Mouse (Mus musculus): ENCODE data around the gene Gm10260.

Gene Gm10260

DNA sequence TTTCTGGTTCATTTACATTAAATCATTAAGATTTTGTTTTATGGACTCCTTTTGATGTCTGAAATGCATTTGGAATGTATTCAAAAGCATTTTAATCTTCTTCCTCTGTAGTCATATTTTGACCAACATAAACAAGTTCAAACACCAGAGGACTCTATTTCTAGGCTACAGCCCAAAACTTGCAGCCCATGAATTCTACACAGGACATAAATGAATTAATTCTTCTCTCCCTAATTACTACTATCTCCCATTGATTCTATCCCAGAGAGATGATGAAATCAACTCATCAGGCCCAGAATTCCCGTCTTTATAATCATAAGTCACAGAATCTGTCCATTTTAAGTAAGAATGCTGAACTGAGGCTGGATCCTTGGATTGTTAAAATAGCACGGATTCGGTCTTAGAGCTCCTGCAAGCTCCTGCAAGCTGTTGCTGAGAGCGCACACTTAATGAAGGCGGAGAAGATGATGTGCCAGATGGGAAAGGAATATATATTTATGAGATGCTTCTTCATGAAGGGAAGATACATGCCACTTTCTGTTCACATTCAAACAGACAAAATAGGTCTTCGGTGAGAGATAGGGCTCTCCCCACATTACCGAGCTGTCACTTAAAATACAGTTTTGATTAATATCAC lies 7.7 kb upstream of the Gm10260 start:
- no peak for DNase-seq

DNA sequence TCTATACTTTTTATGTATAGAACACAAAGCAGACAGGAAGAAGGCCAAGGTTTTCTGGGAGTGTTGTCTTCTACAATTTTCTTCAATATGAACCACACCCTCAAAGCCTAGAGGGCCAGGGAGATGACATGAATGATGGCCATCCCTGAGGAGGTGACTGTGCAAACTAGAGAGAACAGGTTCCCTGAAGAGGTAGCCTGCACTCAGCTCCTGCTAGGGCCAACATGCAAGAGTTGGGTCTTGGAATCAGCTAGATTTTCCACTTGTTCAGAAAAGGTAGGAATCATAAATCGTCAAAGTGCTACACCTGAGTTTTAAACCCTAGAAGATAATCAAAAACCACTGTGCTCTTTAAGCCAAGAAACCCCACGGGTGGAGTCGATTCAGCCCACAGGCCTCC lies 6.2 kb upstream of the Gm10260 start:
- no peak for DNase-seq

DNA sequence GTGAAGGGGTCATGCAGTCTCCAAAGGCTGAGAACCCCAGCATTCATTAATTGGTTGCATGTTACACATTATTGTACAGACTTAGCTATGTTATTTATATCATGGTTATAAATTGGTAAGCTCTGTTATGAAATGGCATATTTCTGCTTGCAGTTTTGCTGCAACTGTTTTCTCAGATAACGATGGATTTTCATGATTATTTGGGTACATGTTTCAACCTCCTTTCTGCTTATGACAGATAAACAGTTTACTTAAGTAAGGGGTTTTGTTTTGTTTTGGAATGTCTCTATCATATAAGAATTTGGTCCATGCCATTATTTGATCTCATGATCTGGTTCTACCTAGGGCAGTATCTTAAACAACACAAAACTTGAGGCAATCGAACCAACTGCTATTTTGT lies 5.5 kb upstream of the Gm10260 start:
- no peak for DNase-seq

DNA sequence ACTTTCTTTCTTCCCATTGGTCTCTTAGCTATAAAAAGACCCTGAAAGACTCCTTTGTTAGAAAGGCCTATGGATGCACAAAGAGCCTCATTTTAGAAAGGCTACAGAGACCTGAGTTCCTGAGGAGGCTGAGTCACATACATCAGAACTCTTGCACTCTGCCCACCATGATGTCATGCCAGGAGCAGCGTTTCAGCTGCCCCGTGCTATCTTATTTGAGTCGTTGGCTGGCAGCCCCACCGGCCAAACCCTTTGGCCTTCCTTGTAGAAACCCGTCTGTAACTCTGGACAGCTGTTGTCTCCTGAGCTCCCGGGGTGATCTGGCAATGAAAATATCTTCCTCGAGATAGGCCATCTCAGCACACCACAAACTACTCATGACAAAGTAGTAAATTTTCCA lies 3.6 kb upstream of the Gm10260 start:
- DNase-seq, result no peak

DNA sequence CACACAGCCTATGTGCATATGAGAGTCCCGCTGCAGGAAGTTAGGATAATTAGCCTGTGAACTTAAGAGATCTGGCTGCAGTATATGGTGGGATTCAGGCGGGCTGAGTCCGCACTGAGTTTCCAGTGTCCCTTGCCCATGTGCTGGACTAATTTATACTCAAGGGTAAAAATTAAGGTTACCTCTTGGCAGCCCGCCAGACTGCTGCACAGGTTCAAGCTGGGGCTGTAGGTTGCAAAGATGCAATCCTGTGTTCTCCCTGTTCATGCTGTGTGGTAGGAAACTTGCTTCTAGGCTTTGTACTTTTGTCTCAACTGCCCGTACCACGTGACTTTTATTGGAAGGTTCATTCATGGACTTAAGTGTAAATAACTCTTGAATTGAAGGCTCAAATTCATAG lies 3.0 kb upstream of the Gm10260 start:
- no peak for DNase-seq

DNA sequence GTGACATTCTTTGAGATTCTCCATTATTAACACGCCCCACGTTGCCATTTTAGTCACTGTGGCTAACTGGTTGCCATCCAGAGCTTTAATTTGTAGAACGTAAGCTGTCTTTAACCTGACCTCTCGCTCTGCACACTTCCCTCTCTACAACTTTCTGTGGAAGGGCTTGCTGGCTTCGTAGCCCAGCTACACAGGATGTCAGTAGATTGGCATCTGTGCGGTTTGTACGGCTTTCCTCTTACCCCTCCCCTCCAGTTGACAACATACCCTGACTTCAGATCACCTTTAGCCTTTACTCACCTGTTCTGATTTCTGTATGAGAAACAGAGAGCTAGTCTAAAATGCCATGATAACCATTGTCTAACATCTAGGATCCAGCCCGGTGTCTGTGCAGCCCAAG lies 1.7 kb upstream of the Gm10260 start:
- DNase-seq, result no peak

DNA sequence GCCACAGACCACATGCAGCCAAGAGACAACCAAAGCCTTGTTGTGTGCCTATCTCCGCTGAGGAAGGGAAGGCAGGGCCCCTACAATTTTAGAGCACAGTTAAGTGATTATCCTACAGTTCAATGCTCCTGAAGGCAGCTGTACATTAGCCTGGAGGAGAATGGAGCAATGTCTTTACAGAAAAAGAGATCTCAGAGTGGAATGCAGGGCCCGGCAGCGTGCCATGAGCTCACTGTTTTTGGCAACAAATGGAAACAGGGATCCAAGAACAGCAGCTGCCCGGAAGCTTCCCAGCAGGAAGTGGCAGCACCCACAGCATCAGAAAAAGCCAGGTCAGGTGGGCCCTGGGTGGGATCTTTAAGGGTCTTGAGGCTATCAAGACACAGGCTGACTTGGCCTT lies 3.4 kb downstream of the Gm10260 start:
- DNase-seq, result no peak

DNA sequence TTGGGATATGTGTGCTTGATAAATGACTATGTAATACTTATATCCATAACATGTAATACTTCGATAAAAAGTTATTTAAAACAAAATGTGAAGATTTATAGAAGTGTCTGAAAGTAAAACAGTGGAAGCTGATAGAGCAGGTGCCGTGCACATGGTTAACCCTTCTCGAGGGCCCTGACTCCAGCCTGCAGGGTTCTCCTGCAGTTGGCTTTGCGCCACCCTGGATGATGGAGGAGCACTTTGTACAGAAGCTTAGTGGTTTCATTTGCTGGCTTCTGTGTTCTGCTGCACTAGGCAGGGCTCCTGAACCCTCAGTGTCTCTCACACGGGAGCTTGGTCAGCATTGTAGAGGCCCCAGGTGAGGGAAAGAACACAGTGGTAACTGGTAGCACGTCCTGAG lies 4.3 kb downstream of the Gm10260 start:
- DNase-seq, result no peak

DNA sequence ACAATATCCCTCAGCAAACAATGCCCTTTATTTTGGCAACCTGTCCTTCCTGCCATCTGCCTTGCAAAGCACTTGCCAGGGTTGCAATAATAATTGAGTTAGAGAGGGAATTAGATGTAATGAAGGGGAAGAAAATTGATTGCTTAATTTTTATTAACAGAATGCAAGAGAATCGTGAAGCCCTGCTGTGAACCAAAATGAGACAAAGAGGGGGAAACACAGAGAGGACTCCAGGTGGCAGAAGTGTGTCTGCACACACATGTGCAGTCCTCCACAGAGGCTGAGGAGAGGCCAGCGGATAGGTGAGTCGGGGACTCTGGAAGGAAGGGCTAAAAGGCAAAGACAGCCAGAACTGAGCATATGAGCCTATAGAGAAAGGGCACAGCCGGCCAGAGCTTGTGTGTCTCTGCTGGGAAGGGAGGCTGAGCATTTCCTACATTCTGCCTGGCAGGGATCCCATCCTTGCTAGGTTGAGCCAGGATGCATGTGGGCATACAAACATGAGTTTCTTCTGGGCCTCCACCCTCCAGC lies 9.5 kb downstream of the Gm10260 start:
- DNase-seq, result peak; percentile 37

DNA sequence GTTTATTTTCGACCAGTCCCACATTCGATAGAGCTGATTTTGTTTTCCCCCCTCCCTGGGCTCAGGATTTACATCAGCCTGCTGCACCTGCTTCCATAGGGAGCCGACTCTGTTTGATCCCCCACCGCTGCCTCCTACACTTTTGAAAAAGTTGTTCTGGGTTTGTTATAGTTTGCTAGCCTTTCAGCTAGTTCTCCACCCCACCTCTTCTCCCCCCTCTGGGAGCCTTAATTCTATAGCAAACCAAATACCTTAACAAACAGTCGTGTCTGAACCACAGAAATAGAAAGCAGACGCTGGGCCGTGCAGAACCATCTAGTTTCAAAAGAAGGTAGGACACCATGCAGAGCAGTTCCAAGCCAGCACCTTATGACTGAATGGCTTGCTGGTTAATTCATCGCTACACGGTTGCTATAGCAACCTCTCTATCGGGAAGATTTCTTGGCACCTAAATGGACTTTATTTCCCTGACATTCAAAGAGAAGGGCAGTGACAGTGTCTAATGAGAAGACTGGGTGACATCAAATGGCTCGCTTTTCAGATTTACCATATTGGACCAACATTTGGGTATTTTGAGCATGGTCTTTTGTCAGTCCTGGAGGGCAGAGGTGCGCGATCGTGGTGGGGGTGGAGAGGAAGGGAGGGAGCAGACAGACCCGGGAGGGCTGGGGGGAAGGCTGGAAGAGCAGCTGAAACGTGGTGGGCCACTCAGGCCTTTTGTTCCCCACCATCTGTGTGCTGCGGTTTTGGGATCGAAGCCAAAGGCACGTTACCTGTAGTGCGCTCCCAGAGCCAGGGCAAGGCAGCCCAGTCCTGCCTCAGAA lies 13.2 kb downstream of the Gm10260 start:
- no peak for DNase-seq

DNA sequence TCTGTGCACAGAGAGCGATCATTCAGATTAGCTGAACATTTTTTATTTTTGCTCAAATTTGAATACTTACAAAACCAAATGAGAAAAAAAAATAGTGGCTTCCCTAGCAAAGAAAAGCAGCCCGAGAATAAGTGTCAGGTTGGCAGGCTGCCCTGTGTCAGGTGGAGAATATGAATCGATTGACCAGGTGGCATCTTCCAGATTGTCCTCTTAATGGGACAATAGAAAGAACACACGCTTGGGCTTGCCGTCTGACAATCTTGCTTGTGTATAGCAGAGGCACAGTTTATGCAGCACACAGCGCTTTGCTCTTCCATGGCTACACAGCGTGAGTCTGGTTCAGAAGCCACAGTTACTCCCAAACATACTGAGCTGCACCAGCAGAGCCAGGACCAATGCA lies 15.8 kb downstream of the Gm10260 start:
- DNase-seq, result no peak

DNA sequence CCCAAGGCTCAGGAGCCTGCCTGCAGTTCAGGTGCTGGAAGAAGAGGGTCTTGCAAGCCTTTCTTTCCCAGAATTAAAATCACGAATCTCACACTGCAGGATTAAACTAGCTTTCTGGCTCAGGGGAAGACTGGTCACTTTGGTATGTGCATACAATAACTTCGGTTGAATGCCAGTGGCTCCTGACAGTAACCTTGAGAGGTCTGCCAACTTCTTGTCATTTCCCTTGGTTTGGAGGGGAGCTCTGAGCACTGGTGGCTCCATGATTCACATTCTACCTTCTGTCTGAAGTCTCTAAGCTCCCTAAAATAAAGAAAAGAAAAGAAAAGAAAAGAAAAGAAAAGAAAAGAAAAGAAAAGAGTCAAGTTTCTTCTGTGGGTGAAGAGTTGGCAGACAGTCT lies 16.4 kb downstream of the Gm10260 start:
- DNase-seq, result no peak

DNA sequence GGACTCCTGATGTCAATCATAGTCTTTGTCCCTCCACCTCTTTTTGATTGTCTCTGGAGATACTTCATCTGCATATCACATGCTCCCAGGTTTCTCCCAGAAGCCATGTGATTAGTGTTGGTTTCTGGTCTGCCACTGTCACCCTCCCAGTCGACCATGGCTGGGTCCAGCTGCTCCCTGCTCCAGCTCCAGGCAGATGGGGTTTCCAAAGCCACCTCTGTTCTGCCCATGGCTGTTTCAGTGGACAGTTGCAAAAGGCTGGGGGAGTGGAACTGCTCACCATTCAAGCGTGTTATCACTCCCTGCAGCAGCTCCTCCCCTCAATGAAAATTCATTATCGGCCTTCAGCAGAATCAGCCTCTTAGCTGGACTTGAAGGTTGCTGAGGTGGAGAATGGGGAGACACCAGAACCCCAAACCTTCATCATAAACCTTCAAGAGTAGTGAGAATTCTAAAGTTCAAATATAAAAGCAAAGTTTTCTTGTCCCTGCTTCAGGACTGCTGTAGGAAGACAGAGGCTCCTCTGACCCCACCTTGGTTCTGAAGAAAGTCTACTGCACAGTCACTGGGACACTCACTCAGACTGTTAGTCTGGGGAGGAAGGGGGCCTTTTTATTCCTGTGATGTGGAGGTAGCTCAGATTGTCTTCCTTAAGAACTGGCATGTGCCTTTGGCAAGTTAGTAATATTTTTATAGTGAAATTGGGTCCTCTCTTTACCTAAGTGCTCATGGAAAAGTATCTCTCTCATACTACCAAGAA lies 17.0 kb downstream of the Gm10260 start:
- DNase-seq, result no peak

DNA sequence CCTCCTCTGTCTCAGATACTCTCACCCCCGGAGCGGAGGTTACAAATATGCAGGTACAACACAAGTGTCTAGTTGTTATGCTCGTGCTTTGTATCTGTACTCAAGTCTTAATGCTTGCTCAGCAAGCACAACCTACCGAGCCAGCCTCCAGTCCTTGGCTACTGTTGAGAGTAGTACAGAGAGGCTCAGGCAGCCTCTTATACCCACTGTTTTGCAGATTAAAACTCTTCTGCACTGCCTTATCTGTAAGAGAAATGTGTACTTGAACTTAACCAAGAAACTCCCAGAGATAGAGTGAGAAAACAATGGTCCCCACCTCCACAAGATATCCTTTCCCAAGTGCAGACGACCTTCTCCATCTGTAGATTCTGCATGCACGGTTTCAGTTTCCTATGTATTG lies 24.5 kb downstream of the Gm10260 start:
- DNase-seq, result no peak

DNA sequence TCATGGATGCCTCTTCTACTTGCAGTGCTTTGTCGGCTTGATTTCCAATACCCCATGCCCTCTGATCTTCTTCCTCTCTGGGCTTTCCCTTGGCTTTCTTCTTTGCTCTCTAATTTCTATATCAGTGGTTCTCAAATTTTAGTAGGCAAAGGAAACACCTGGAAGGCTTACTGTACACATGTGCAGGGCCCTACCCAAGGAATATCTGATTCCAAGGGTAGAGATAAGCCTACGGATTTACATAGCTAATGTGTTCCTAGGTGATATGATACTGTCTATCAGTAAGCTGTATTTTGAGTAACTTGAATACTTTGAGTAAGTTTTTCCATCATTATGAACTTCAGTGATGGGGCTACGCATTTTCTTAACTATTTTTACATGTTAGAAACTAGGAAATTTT lies 25.7 kb downstream of the Gm10260 start:
- no peak for DNase-seq

DNA sequence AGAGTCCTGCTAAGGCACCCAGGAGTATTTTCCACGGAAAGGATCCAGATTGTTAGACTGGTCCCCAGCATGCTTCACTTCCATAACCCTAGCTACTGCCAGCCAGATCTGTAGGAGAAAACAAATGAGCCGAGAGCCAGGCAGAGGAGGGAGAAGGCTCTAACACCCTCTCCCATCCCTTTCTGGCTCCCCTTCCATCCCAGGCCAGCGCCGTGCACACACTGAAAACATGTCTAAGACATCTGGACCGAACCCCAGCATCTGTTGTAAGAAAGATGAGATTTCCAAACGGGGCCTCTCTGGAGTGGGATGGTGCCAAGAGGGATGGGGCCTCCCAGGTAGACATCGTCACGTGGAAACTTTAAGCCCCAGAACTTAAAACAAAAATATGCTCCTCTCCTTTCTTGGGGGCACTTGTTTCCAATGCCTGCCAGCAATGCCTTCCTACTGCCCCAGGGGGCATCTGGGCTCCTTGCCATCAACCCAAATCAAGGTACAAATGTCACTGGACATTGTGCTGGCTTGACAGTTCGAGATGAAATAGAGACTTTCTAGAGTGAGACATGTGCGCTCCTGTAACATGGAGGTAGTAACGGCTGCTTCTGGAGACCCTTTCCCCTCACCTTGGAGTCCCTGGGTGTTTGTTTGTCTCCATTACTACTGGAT lies 35.1 kb downstream of the Gm10260 start:
- no peak for DNase-seq

DNA sequence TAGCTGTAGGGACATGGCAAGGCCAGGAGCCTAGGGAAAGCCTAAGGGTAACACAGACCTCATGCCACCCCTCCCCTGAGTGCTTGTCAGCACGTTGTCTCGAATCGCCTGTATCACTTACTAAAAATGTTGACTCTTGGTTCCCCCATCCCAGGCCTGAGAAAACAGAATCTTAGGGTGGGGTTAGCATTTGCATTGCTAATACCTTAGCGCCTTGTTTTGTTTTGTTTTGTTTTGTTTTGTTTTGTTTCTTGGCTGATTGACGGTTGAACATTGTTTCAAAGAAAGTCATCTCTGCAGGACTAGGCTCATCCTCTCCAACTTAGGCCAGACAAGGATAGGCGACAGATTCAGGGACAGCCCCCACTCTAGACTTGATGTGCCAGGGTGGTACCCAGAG lies 35.9 kb downstream of the Gm10260 start:
- DNase-seq, result no peak

DNA sequence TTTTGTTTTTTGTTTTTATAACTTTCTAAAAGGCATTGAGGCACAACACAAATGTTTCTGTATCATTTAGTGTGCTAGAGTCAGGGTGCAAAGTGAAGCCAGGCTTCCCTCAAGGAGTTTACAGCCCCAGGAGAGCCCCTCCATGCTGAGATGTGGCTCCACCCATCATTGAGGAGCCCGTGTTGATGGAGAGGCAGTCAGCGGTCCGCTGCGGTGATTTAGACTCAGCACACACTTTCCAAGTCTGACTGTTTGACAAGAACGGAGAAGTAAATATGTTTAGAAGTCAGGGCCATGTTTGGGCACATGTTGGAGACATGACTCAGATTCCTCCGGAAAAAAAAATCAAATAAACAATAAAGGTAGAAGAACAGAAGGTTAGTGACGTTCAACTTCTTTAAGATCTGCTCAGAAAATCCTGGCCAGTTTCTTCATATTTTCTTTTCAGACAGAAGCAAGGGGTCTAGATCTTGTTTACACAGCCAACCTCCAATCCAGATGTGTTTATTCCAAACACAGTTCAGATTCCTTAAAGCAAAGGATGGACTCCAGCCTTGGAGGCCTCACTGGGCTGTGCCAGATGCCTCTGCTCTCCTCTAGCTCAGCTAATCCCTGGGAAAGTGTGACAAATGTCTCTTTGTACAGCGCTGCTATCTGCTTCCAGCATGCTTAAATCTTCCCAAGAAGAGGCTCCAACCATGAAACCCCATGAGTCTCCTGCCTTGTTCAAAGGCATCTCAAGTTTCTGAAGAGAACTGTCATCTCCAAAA lies 47.7 kb downstream of the Gm10260 start:
- DNase-seq, result no peak

DNA sequence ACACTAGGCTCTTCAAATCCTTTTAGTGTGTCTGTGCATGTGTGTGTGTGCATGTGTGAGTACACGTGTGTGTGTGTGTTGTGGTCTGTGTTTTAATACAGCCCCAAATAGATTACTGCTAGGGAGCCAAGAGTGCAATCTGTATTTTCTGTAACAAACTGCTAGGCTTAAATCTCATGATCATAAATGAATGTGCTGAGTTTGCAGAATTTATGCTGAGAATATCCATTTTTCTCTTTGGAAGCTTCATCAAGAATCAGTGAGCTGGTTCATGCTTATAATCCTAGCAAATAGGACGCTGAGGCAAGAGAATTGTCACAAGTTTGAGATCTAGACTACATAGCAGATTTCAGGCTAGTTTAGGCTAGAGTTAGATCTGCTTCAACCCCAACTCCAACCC lies 48.9 kb downstream of the Gm10260 start:
- no peak for DNase-seq

All from cerebellum, adult 8-10 months (tissue).